Mouse (Mus musculus): ENCODE measurements around the gene Sbno1.

The Sbno1 gene

DNA sequence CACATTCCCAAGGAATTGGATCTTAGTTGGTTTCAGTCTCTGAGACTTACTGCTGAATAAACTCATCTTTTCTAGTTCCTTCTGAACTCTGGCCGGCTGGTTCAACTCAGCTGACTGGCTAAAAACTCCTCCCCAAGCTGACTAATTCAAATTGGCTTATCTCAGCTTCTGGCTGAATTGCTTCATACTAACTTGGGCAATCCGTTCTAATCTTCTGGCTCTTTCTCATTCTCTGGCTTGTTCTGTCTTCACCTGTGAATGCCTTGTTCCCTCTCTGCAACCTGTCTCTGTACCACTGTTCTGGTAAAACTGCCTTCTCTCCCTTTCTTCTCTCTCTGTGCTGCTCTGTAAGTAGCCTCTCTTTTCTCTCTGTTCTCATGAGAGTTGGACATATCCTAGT lies 16.8 kb upstream of the Sbno1 start:
- no peak for DNase-seq

- DNase-seq, result no peak
These were observed 14.4 kb upstream of the Sbno1 start for GRCm38 (mm10) chr5:124440094-124440701.

DNA sequence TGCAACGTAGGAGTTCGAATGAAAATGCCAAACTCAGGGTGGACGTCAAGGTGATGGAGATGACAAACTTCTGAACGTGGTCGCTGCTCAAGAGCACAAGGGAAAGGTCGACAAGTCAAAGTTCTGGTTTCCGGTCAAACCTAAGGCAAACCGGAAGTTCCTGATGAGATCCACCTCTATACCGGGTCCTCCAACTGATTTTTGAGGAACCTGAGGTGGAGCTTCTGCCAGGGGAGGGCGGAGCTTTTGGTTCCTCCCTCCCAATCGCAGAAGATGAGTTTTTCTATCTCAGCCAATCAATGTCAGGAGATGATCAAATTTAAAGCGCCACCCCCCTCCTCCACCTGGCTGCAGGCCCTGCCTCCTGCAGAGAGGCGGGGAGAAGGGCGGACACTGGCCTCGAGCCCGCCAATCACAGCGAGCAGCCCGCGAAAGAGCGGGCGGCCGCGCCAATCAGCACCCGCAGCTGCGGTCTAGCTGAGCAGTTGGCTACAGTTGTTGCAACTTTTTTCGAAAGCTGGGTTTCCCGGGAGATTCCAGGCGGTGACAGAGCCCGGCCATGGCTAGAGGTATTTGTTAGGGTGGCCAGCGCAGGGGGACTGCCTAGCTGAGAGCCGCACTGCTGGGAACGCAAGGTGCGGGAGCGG lies 13.8 kb upstream of the Sbno1 start, which contains the start of gene Kmt5a:
Gene Kmt5a (plus strand): TSS at position 484 of the 647 bp plus-strand sequence.
- peak; percentile 96 for DNase-seq

DNA sequence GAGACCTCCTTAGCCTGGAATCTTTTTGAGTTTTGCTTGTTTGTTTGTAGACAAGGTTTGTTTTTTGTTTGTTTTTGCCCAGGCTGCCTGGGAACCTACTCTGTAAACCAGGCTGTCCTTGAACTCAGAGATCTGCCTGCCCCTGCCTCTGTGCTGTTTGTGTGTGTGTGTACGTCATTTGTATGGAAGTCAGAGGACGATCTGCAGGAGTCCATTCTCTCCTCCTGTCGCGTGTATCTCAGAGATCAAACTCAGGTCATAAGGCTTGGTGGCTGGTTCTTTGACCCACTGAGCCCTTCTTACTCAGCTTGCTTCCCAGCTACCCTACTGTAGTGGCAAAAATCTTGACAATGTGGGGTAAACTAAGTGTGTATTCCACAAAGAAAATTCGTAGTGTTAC lies 12.9 kb upstream of the Sbno1 start:
- DNase-seq, result no peak

DNA sequence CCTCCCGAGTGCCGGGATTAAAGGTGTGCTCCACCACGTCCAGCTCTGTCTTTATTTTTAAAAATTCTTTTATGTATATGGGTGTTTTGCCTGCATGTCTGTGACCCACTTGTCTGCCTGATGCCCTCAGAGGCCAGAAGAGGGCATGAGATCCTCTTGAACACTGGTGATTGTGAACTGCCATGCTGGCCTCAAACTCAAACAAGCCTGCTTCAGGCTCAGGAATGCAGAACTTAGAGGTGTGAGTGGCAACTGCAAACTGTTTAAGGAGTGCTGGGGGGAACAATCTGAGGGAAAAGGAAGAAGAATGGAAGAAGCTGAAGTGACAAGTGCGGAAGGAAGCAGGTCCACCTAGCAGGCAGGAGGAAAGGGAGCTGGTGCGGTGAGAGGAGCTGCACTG lies 12.4 kb upstream of the Sbno1 start:
- no peak for DNase-seq

DNA sequence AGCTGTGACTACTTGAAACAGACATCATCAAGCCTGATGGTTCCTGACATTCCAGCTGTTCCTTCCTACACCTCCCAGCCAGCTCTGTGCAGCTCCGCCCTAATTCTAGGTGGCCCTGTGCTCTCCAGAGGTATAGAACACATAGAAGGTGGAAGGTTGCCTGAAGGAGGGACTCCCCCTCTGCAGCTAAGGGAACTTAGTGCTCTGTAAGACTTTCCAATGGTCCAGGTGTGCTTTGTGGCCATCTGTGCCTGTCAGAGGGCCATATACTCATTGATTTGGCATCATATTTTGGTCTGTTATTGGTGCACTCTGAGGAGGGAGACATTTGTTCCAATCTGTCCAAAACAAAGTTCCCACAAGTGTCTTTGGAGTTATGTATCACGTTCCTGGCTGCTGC lies 7.2 kb upstream of the Sbno1 start:
- DNase-seq, result no peak

- peak; percentile 55 for DNase-seq
These were observed 6.7 kb upstream of the Sbno1 start for GRCm38 (mm10) chr5:124432398-124433012.

GRCm38 (mm10) chr5:124426475-124427071 lies 772 bp upstream of the Sbno1 start:
- DNase-seq, result no peak

DNA sequence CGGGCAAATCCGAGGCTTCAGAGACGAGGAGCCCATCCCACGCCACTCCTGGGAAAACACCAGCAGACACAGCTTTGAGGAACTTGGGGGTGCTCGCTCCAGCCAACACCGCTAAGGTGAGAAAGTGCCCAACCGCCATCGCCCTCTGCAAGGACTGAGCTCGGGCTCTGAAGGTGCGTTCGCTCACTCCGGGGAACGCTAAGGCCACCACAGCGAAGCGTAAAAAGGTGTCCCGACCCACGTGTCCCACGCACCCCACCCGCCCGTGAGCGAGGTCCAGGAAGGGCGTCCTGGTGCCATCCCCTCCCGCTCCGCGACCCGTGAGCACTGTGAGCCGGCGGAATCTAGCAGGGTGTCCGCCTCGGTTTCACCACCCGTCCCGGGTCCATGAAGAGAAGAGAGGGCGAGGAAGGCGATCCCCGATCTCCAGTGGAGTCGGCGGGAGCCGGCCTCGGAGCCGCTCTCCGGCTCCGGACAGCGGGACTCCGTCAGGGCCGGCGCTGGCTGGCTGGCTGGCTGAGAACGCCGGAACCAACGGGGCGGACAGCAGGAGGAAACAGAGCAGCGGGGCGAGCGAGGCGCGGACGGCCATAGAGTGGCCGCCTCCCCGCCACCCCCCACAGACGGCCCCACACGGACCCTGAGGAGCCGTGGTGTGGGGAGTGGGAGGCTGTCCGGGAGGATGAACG lies 934 bp downstream of the Sbno1 start:
- DNase-seq, result no peak

- DNase-seq, result no peak
These were observed 1.5 kb downstream of the Sbno1 start for GRCm38 (mm10) chr5:124424200-124424722.

GRCm38 (mm10) chr5:124421786-124422185 lies 4.0 kb downstream of the Sbno1 start:
- no peak for DNase-seq

DNA sequence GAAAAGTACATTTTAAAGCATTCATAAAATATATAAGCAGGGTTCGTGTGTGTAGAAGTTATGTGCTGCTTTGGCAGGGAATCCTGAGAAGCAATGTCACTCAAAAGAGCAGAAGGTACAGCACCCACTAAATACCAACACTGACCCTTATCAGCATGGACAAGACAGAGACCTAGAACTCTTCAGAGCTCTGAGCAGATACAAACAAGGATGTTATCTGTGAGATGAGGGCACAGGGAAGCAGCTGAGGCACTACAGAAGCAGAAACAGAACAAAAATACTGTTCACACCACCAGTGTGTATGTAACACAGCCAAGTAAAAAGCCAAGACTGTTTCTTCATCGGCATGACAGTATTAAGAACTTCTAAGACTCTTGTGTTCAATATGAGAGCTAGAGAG lies 6.9 kb downstream of the Sbno1 start:
- DNase-seq, result no peak

DNA sequence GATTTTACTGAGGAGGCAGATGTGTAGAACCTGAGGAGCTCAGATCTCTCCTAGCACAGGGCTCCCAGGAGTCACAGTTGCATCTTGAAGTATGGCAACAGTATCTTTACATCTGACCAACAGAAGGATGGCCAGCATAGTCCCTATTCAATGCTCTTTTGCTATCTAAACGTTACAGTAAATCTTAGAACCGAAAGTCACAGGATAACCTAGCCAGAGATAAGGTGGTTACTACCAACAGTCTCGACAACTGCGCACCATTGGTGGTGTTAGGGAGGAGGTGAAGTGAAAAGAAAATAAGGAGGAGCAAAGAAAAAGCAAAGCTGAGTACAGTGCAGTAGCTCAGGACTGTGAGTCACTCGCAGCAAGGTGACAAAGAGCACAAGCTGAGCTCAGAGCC lies 13.6 kb downstream of the Sbno1 start:
- DNase-seq, result no peak

GRCm38 (mm10) chr5:124410808-124411207 lies 15.0 kb downstream of the Sbno1 start:
- no peak for DNase-seq

GRCm38 (mm10) chr5:124393726-124394125 lies 32.1 kb downstream of the Sbno1 start:
- no peak for DNase-seq

DNA sequence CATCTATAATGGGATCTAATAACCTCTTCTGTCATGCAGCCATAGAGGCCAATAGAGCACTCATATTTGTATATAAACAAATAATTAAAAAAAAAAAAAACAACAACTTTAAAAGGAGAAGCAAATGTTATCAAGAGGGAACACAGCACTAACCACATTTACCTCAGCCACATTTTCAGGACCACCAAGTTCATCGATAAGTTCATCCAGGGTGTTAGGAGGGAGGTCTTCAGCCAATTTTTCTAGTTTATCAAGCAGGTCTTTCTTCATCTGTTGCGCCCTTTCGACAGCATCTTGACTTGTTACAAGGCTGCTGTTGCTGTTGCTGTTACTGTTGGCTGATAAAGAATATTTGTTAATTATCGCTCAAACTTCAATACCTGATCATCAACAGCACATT lies 33.4 kb downstream of the Sbno1 start:
- DNase-seq, result no peak

DNA sequence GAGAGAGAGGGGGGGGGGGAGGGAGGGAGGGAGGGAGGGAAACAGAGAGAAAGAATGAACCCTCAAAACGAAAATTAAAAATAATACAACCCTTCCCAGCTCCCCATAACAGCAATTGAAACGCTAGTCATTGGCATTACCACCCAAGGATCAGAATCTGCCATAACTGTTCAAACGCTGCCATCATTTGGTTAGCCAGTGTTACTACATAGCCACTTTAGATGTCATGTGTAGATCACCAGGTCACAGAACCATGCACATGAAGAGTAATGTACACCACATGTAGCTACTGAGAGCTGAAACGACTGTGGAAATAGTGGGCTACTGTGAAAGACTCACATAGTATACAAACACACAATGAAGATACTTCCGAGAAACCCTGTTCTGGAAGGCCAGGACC lies 37.9 kb downstream of the Sbno1 start:
- no peak for DNase-seq

- no peak for DNase-seq
These were observed 45.7 kb downstream of the Sbno1 start for GRCm38 (mm10) chr5:124380121-124380520.

- no peak for DNase-seq
These were observed 48.7 kb downstream of the Sbno1 start for GRCm38 (mm10) chr5:124377149-124377548.

- DNase-seq, result no peak
These were observed 49.4 kb downstream of the Sbno1 start for GRCm38 (mm10) chr5:124376401-124376800.

DNA sequence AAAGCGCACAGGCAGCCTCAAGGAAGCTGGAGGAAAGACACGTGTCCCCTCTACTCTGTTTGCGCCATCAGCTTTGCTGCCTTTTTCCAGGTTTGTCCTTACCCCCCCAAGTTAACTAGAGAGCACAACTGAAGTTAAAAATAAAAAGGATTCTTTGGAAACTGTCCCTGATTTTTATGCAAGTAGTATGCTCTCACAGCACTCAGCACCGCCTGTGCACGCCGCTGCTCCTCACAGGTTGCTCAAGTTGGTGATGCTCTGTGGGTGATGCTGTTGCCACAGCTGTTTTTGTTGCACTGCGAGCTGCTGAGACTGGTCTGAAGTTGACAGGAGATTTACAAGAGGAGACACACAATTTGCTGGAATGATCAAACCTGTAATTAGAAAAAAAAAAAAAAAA lies 51.5 kb downstream of the Sbno1 start:
- DNase-seq, result no peak

DNA sequence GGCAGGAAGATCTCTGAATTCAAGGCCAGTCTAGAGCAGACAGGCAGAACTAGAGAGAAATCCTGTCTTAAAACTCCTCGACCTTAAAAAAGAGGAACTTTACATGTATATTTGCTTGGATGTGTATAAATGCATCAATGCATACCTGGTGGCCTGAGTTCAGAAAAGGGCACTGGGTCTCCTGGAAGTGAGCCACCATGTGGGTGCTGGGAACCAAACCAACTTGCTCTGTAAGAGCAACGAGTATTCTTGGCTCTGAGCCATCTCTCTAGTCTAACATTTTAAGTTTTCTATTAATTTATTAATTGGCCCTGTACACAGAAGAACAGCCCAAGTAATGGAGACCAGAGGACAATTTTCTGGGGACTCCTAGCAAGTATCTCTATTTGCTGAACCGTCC lies 59.1 kb downstream of the Sbno1 start:
- no peak for DNase-seq

- no peak for DNase-seq
These were observed 60.0 kb downstream of the Sbno1 start for GRCm38 (mm10) chr5:124365754-124366153.

Data from cerebellum, adult 11 months (tissue).